Mouse (Mus musculus): ENCODE measurements at regions not wholly inside any gene's neighbourhood (a gene's known extent, or its start where the extent isn't known, plus 50 kb on each side); places are given as distances from the start of the nearest gene placed in this dataset.

DNA sequence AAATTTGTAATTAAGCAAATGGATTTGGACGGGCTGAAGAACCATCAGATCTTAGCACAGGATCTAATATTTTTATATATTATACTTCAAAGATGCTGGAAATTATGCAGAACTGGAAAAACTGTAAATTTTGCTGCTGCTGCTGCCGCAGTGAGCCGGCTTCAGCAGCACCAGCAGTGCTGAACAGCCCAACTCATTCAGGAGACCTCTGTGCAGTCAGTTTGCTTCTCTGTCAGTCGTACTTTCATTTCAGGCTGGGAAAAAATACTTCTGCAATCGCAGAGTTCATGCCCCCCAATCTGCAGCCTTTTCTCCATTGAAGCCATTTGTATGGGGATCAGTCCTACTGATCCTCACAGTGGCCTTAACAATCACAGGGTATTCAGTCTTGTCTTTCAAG, 53.4 kb upstream of the Trpc3 start:
- no peaks in the 10 kb centered on the region for H3K4me1 ChIP-seq (ENCODE audit: control insufficient read depth, insufficient read depth, low read length)
- TF ChIP-seq CTCF (IDR thresholded peaks at IDR 0.05; ENCODE audit: low read depth, low read length) (no peak), POLR2A (IDR thresholded peaks at IDR 0.05; ENCODE audit: extremely low read depth, insufficient read depth, low read length) (no peak)
- no peak overlapping the region for H3K9ac ChIP-seq (ENCODE audit: low read depth, low read length)
- no peaks in the 10 kb centered on the region for H3K27me3 ChIP-seq (ENCODE audit: control insufficient read depth, insufficient read depth, low read length)
- H3K79me2 ChIP-seq (ENCODE audit: control insufficient read depth, insufficient read depth, low read length), result no peaks in the 10 kb centered on the region
- no peak for DNase-seq (ENCODE audit: extremely low read depth, low read depth, low spot score)
- no peak overlapping the region for H3K27ac ChIP-seq (replicated peaks; ENCODE audit: insufficient read depth, low read depth, low read length)
- no peaks in the 10 kb centered on the region for H3K36me3 ChIP-seq (ENCODE audit: control insufficient read depth, insufficient read depth, low read length)
- WGBS, result 81% methylated on average over 5 of the region's 5 CpGs
- no peak overlapping the region for H3K4me3 ChIP-seq (ENCODE audit: insufficient read depth, low read depth, low read length)

DNA sequence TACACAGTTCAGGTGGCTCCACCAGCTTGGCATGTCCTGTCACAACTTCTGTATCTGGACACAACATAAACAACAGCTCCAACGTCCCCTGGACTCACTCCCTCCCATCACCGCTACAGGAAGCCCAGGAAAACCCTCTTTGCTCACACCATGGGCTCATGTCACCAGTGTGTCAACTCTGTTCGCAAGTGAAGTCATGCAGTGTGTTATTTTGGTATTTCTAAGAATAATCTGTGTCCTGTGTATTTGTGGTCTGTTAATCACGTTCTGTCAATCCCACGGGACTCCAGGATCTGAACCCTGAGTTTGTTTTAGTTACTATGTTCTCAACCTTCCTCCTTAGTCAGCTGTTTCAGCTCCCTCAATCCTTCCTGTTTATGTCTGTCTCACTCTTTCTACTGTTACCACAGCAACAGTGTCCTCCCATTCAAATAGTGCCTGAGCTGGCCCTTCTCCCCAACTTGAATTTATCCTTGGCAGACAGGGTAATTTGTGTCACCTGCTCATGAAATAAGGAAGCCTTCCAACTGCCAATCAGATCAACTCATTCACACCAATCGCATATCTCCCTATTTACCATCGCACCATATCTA, 64.5 kb upstream of the Trpc3 start:
- DNase-seq (ENCODE audit: extremely low read depth, low read depth, low spot score), result no peak
- WGBS, result 70% methylated on average over 7 of the region's 7 CpGs
- H3K79me2 ChIP-seq (ENCODE audit: control insufficient read depth, insufficient read depth, low read length), result no peaks in the 10 kb centered on the region
- H3K36me3 ChIP-seq (ENCODE audit: control insufficient read depth, insufficient read depth, low read length), result no peaks in the 10 kb centered on the region
- H3K27ac ChIP-seq (replicated peaks; ENCODE audit: insufficient read depth, low read depth, low read length), result no peak overlapping the region
- no peaks in the 10 kb centered on the region for H3K4me1 ChIP-seq (ENCODE audit: control insufficient read depth, insufficient read depth, low read length)
- no peak overlapping the region for H3K9ac ChIP-seq (ENCODE audit: low read depth, low read length)
- H3K27me3 ChIP-seq (ENCODE audit: control insufficient read depth, insufficient read depth, low read length), result no peaks in the 10 kb centered on the region
- H3K4me3 ChIP-seq (ENCODE audit: insufficient read depth, low read depth, low read length), result no peak overlapping the region
- TF ChIP-seq CTCF (IDR thresholded peaks at IDR 0.05; ENCODE audit: low read depth, low read length), result no peak
- TF ChIP-seq POLR2A (IDR thresholded peaks at IDR 0.05; ENCODE audit: extremely low read depth, insufficient read depth, low read length), result no peak

DNA sequence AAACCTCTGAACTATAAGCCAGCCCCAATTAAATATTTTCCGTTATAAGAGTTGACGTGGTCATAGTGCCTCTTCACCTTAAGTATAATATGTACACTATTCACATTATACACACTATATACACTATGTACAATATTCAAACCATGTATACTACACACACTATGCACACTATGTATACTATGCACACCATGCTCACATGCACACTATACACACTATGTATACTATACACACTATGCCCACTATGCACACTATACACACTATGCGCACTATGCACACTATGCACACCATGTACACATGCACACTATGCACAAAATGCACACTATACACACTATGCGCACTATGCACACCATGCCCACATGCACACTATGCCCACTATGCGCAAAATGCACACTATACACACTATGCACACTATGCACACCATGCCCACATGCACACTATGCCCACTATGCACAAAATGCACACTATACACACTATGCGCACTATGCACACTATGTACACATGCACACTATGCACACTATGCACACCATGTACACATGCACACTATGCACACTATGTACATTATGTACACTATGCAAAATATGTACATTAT, 72.2 kb upstream of the Trpc3 start:
- peaks cover 4% of the 10 kb centered on the region for H3K4me1 ChIP-seq (ENCODE audit: control insufficient read depth, insufficient read depth, low read length)
- H3K36me3 ChIP-seq (ENCODE audit: control insufficient read depth, insufficient read depth, low read length), result no peaks in the 10 kb centered on the region
- H3K9ac ChIP-seq (ENCODE audit: low read depth, low read length), result no peak overlapping the region
- 96% methylated on average over 6 of the region's 6 CpGs for WGBS
- no peak for TF ChIP-seq POLR2A (IDR thresholded peaks at IDR 0.05; ENCODE audit: extremely low read depth, insufficient read depth, low read length)
- TF ChIP-seq CTCF (IDR thresholded peaks at IDR 0.05; ENCODE audit: low read depth, low read length), result no peak
- no peak for DNase-seq (ENCODE audit: extremely low read depth, low read depth, low spot score)
- H3K4me3 ChIP-seq (ENCODE audit: insufficient read depth, low read depth, low read length), result no peak overlapping the region
- no peaks in the 10 kb centered on the region for H3K79me2 ChIP-seq (ENCODE audit: control insufficient read depth, insufficient read depth, low read length)
- H3K27me3 ChIP-seq (ENCODE audit: control insufficient read depth, insufficient read depth, low read length), result no peaks in the 10 kb centered on the region
- no peak overlapping the region for H3K27ac ChIP-seq (replicated peaks; ENCODE audit: insufficient read depth, low read depth, low read length)

DNA sequence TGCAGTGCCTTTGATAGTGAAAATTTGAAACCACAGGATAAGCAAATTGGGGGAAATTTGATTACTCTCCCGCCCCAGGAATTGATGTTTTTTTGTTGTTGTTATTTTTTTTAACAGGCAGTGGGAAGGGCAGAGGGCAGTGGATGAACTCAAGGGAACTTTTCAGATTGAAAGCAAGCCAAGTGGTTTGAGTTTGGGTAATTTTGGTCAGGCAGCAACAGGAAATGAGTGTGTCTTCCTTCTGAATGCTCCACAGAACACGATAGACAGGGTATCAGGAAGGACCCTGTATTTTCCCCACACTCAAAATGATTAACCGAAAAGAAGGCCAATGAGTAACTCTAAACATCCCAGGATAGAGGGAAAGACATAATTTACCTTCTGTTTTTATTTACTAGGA, 72.9 kb upstream of the Trpc3 start:
- Histone ChIP-seq H3K27ac (replicated peaks; ENCODE audit: insufficient read depth, low read depth, low read length) (0 out of 2 replicates have a peak overlapping the region, but pooled peaks have one; percentile 23), H3K9ac (ENCODE audit: low read depth, low read length) (no peak overlapping the region), H3K4me3 (ENCODE audit: insufficient read depth, low read depth, low read length) (no peak overlapping the region), H3K4me1 (ENCODE audit: control insufficient read depth, insufficient read depth, low read length) (peaks cover 4% of the 10 kb centered on the region), H3K79me2 (ENCODE audit: control insufficient read depth, insufficient read depth, low read length) (no peaks in the 10 kb centered on the region), H3K27me3 (ENCODE audit: control insufficient read depth, insufficient read depth, low read length) (no peaks in the 10 kb centered on the region), H3K36me3 (ENCODE audit: control insufficient read depth, insufficient read depth, low read length) (no peaks in the 10 kb centered on the region)
- DNase-seq (ENCODE audit: extremely low read depth, low read depth, low spot score), result peak; percentile 30
- TF ChIP-seq POLR2A (IDR thresholded peaks at IDR 0.05; ENCODE audit: extremely low read depth, insufficient read depth, low read length) (no peak), CTCF (IDR thresholded peaks at IDR 0.05; ENCODE audit: low read depth, low read length) (no peak)
- WGBS, result 64% methylated on average over 3 of the region's 3 CpGs

DNA sequence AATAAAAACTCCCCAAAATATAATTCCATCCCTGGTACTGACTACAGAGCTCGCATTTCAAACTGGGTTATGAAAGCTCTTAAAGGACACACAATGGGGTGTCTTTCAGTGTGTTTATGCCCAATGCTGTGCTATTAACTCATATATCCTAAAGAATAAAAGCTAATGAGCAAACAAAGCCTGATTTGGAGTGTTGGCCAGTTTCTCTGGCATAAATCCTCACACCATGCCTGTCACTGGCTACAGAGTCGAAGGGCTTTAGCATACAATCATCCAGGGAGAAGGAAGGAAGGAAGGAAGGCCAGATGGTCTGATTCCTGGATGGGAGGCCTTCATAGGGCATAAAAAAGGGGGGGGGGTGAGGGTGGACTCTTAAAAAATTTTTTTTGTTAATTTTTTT, 74.8 kb upstream of the Trpc3 start:
- TF ChIP-seq POLR2A (IDR thresholded peaks at IDR 0.05; ENCODE audit: extremely low read depth, insufficient read depth, low read length) (no peak), CTCF (IDR thresholded peaks at IDR 0.05; ENCODE audit: low read depth, low read length) (no peak)
- Histone ChIP-seq H3K36me3 (ENCODE audit: control insufficient read depth, insufficient read depth, low read length) (no peaks in the 10 kb centered on the region), H3K4me1 (ENCODE audit: control insufficient read depth, insufficient read depth, low read length) (peaks cover 4% of the 10 kb centered on the region), H3K4me3 (ENCODE audit: insufficient read depth, low read depth, low read length) (no peak overlapping the region), H3K9ac (ENCODE audit: low read depth, low read length) (no peak overlapping the region), H3K79me2 (ENCODE audit: control insufficient read depth, insufficient read depth, low read length) (no peaks in the 10 kb centered on the region), H3K27ac (replicated peaks; ENCODE audit: insufficient read depth, low read depth, low read length) (no peak overlapping the region), H3K27me3 (ENCODE audit: control insufficient read depth, insufficient read depth, low read length) (no peaks in the 10 kb centered on the region)
- WGBS, result 83% methylated on average over 2 of the region's 2 CpGs
- DNase-seq (ENCODE audit: extremely low read depth, low read depth, low spot score), result no peak

DNA sequence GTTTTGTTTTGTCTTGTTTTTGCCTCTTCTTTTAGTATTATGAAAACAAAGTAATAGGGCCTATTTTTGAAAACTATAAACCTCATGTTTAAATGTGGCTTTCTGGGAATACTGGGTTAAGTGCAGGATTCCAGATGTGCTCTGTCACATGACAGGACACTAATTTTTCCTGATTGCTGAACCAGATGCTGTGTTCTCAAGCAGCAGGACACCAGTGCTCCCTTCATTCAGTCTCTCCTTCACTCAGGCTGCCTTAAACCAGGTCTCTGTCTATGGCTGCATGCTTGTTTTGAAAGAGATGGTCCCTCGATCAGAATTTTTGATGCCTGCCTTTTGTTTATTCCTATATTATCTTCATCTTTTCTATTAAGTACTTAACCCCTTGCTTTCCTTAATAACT, 80.1 kb upstream of the Trpc3 start:
- DNase-seq (ENCODE audit: extremely low read depth, low read depth, low spot score), result no peak
- 88% methylated on average over 1 of the region's 1 CpGs for WGBS
- TF ChIP-seq POLR2A (IDR thresholded peaks at IDR 0.05; ENCODE audit: extremely low read depth, insufficient read depth, low read length), result no peak
- TF ChIP-seq CTCF (IDR thresholded peaks at IDR 0.05; ENCODE audit: low read depth, low read length), result no peak

More for the DNA sequence above, 80.1 kb upstream of the Trpc3 start:
- H3K4me1 ChIP-seq (ENCODE audit: control insufficient read depth, insufficient read depth, low read length), result peaks cover 3% of the 10 kb centered on the region
- no peaks in the 10 kb centered on the region for H3K79me2 ChIP-seq (ENCODE audit: control insufficient read depth, insufficient read depth, low read length)
- no peak overlapping the region for H3K27ac ChIP-seq (replicated peaks; ENCODE audit: insufficient read depth, low read depth, low read length)
- H3K36me3 ChIP-seq (ENCODE audit: control insufficient read depth, insufficient read depth, low read length), result no peaks in the 10 kb centered on the region
- no peak overlapping the region for H3K4me3 ChIP-seq (ENCODE audit: insufficient read depth, low read depth, low read length)
- H3K27me3 ChIP-seq (ENCODE audit: control insufficient read depth, insufficient read depth, low read length), result no peaks in the 10 kb centered on the region
- no peak overlapping the region for H3K9ac ChIP-seq (ENCODE audit: low read depth, low read length)
